Mouse (Mus musculus) frontal cortex, postnatal 14 days (tissue): ENCODE measurements at regions not wholly inside any gene's neighbourhood (a gene's known extent, or its start where the extent isn't known, plus 50 kb on each side); places are given as distances from the start of the nearest gene placed in this dataset.

ENCODE experiments used
- DNase-seq, 2 experiments: peaks; one replicate each; pipeline ENCODE4 v3.0.0; 2022; ENCODE audit warnings: low spot score in 2 of 2

- DNase-seq: no peak
Observed at GRCm38 (mm10) chr15:36669748-36670147, 337.8 kb downstream of the Zfp706 start.

- no peak for DNase-seq
Observed at GRCm38 (mm10) chr15:36666566-36666965, 341.0 kb downstream of the Zfp706 start.

DNA sequence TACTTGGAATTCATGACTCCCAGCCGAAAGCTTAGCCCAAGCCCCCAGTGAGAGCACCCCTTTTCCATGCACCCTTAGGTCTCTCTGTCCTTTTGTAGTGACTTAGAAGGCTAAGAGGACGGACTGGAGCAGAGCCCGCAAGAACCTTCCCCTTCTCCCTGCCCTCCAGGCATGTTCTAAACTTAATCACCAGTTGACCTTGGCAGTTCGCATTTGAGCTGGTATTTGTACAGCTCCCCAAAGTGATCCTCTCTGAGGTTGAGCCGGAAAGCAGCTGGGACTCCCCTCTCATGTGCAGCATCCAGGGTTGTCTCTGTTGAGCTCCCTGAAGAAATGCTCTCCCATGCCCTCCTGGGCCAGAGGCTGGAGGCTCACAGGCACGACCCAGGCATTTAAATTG, 343.2 kb downstream of the Zfp706 start:
- no peak for DNase-seq

DNA sequence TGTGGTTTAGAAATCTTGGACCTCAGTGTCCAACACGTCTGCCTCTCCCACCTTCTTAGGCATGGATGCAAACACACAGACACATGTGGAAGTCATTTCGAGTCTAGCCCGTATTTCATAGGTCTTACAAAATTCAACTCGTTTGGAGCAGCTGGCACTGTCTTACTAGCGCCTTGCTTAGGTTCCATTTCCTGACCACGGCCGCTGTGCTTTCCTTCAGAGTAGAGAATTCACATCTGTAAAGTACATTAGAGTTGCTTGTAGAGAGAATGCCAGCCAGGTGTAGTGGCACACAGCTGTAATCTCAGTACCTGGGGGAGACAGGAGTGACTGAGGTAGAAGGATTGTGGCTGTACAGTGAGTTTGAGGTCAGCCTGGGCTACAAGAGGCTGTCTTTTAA, 346.6 kb downstream of the Zfp706 start:
- DNase-seq: no peak
